Mouse (Mus musculus) stomach, embryonic 14.5 days (tissue): ENCODE results near the gene Cnpy3. TPM values are rescaled to one million over a fixed set of nuclear protein-coding genes. Genes with fewer than 3 reads are reported as not detected.

Experiments used
- ATAC-seq: fragments of 200-750 bp; cut with Nextera tagmentation; 2 replicates; pipeline ENCODE4 v1.8.0; 2017; ENCODE audit warnings: low read depth, moderate TSS enrichment; ENCODE audit not compliant: insufficient number of reproducible peaks, insufficient read depth, low FRiP score
- H3K27ac ChIP-seq: fragments of 300-500 bp; sonication (generic); 2 replicates; pipeline ENCODE4 v1.5.1; 2014; ENCODE audit warnings: mild to moderate bottlenecking, low read length, moderate library complexity, mixed read lengths
- H3K27me3 ChIP-seq: fragments of 300-500 bp; sonication (generic); 2 replicates; pipeline ENCODE4 v1.6.1; 2014; ENCODE audit warnings: low read length, control low read depth, mixed read lengths; ENCODE audit not compliant: control insufficient read depth, insufficient read depth
- H3K36me3 ChIP-seq: fragments of 300-500 bp; sonication (generic); 2 replicates; pipeline ENCODE4 v1.6.1; 2014; ENCODE audit warnings: mild to moderate bottlenecking, control low read depth, low read length, moderate library complexity, mixed read lengths; ENCODE audit not compliant: control insufficient read depth, insufficient read depth
- H3K4me1 ChIP-seq: fragments of 300-500 bp; sonication (generic); 2 replicates; pipeline ENCODE4 v1.6.1; 2014; ENCODE audit warnings: low read length, control low read depth, mixed read lengths; ENCODE audit not compliant: control insufficient read depth, insufficient read depth
- H3K4me2 ChIP-seq: fragments of 300-500 bp; sonication (generic); replicated peaks from 2 replicates; pipeline ENCODE4 v1.6.1; 2014; ENCODE audit warnings: low read depth, low read length, control low read depth
- H3K4me3 ChIP-seq: fragments of 300-500 bp; sonication (generic); 2 replicates; pipeline ENCODE4 v1.5.1; 2014; ENCODE audit warnings: low read depth, low read length, control low read depth
- H3K9ac ChIP-seq: fragments of 300-500 bp; sonication (generic); replicated peaks from 2 replicates; pipeline ENCODE4 v1.6.1; 2014; ENCODE audit warnings: low read depth, mild to moderate bottlenecking, control low read depth, low read length, moderate library complexity, mixed read lengths
- H3K9me3 ChIP-seq: fragments of 300-500 bp; sonication (generic); 2 replicates; pipeline ENCODE4 v1.6.1; 2016; ENCODE audit warnings: low read depth, low read length, control low read depth; ENCODE audit not compliant: control insufficient read depth
- WGBS: fragments of 180-500 bp; shearing (Covaris S2); extraction: QIAGEN DNeasy Blood & Tissue Kit; methylation state at CpG from one replicate; pipeline ENCODE4 v1.1.7; 2014; 5-methylcytosine and 5-hydroxymethylcytosine counted together
- polyA plus RNA-seq: library from polyadenylated mRNA; unstranded; fragments of >200 nt; fragmentation: Nextera tagmentation; extraction: Ambion mirVana; gene quantifications from 2 replicates; pipeline ENCODE4 v1.2.1, GENCODE M21; 2014

Cnpy3 gene
- polyA plus RNA-seq, 1 experiment from 2014 or later = 68.4 TPM

- H3K9ac ChIP-seq = peak overlapping the region; percentile 22
- 17% methylated on average over 16 of the region's 16 CpGs for WGBS
- peak overlapping the region; percentile 65 for H3K4me3 ChIP-seq
- 0 out of 2 replicates have a peak, but pooled peaks cover 6% of the 10 kb centered on the region for H3K36me3 ChIP-seq
- no peaks in the 10 kb centered on the region for H3K9me3 ChIP-seq
- H3K4me2 ChIP-seq = peak overlapping the region; percentile 56
- no peaks in the 10 kb centered on the region for H3K27me3 ChIP-seq
- peak overlapping the region; percentile 88 for H3K27ac ChIP-seq
- H3K4me1 ChIP-seq = no peaks in the 10 kb centered on the region
- ATAC-seq = no peak; the same call in 1 of the 2 replicates
Measured at GRCm38 (mm10) chr17:46751056-46751793, 789 bp downstream of the Cnpy3 start.

GRCm38 (mm10) chr17:46750580-46750979, 1.4 kb downstream of the Cnpy3 start:
- no peaks in the 10 kb centered on the region for H3K9me3 ChIP-seq
- H3K4me3 ChIP-seq = peak overlapping the region; percentile 65; the same call in 1 of the 2 replicates
- no peak for ATAC-seq
- no peaks in the 10 kb centered on the region for H3K27me3 ChIP-seq
- peak overlapping the region; percentile 56 for H3K4me2 ChIP-seq
- H3K9ac ChIP-seq = no peak overlapping the region
- no peaks in the 10 kb centered on the region for H3K4me1 ChIP-seq
- no peak overlapping the region; the same call in 1 of the 2 replicates for H3K27ac ChIP-seq
- H3K36me3 ChIP-seq = 0 out of 2 replicates have a peak, but pooled peaks cover 6% of the 10 kb centered on the region
- WGBS = 92% methylated on average over 4 of the region's 4 CpGs

- no peaks in the 10 kb centered on the region for H3K4me1 ChIP-seq
- no peak for ATAC-seq
- WGBS = 92% methylated on average over 5 of the region's 5 CpGs
- H3K9me3 ChIP-seq = no peaks in the 10 kb centered on the region
- no peak overlapping the region for H3K9ac ChIP-seq
- no peak overlapping the region for H3K27ac ChIP-seq
- H3K36me3 ChIP-seq = 0 out of 2 replicates have a peak, but pooled peaks cover 6% of the 10 kb centered on the region
- no peak overlapping the region for H3K4me2 ChIP-seq
- no peaks in the 10 kb centered on the region for H3K27me3 ChIP-seq
- H3K4me3 ChIP-seq = no peak overlapping the region
Measured at GRCm38 (mm10) chr17:46749282-46749681, 2.7 kb downstream of the Cnpy3 start.

- Histone ChIP-seq H3K27ac (no peak overlapping the region), H3K27me3 (no peaks in the 10 kb centered on the region), H3K9ac (no peak overlapping the region), H3K36me3 (peaks cover 12% of the 10 kb centered on the region; the same call in 1 of the 2 replicates), H3K4me2 (no peak overlapping the region), H3K4me1 (no peaks in the 10 kb centered on the region), H3K4me3 (no peak overlapping the region), H3K9me3 (no peaks in the 10 kb centered on the region)
- WGBS = 85% methylated on average over 2 of the region's 2 CpGs
- ATAC-seq = no peak
Measured at GRCm38 (mm10) chr17:46747806-46748205, 4.2 kb downstream of the Cnpy3 start.

DNA sequence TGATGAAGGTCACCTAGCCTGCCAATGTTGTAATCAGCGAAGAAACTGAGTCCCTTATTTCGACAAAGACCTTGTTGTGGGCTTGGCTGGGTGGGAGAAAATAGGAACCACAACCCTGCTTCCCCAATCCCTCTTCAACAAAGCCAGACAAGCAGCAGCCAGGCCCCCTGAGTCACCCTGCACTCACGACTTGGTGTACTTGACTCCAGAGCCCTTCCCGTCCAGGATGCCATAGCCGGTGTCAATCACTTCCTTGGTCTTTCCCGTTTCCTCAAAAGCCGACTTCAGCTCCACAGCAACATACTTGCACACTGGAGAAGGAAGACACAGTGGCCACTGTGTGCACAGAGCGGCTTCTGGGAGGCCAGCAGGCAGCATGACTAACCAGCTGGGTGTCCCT, 4.8 kb downstream of the Cnpy3 start:
- ATAC-seq = no peak
- Histone ChIP-seq H3K9ac (no peak overlapping the region), H3K4me1 (no peaks in the 10 kb centered on the region), H3K4me2 (no peak overlapping the region), H3K27me3 (no peaks in the 10 kb centered on the region), H3K9me3 (no peaks in the 10 kb centered on the region), H3K4me3 (no peak overlapping the region), H3K36me3 (peaks cover 18% of the 10 kb centered on the region; the same call in 1 of the 2 replicates), H3K27ac (no peak overlapping the region)
- WGBS = 81% methylated on average over 8 of the region's 8 CpGs

DNA sequence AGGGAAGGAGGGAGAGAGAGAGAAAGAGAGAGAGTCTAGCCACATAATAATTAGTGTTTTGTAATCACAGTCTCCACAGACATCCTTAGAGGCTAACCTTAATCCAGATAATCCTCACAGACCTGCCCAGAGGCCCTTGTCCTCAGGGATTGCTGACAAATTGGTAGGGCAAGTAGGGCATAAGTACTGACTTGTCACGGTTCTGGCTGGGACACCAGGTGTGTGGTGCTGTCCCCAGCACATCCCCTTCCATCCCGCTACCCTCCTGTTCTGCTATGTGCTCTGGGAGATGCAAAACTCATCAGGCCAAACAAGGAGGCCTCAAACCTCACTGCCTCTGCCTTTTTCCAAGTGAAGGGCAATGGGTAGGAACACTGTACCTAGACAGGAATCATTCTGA, 6.5 kb downstream of the Cnpy3 start:
- Histone ChIP-seq H3K36me3 (peaks cover 19% of the 10 kb centered on the region), H3K9ac (no peak overlapping the region), H3K27ac (no peak overlapping the region), H3K4me2 (no peak overlapping the region), H3K4me1 (no peaks in the 10 kb centered on the region), H3K9me3 (no peaks in the 10 kb centered on the region), H3K27me3 (no peaks in the 10 kb centered on the region), H3K4me3 (no peak overlapping the region)
- ATAC-seq = no peak
- WGBS = 87% methylated on average over 2 of the region's 2 CpGs

GRCm38 (mm10) chr17:46742986-46743385, 9.0 kb downstream of the Cnpy3 start:
- H3K27me3 ChIP-seq = no peaks in the 10 kb centered on the region
- WGBS = 85% methylated on average over 9 of the region's 9 CpGs
- no peak for ATAC-seq
- no peaks in the 10 kb centered on the region for H3K4me1 ChIP-seq
- H3K36me3 ChIP-seq = peaks cover 19% of the 10 kb centered on the region
- H3K4me3 ChIP-seq = no peak overlapping the region
- no peak overlapping the region for H3K9ac ChIP-seq
- H3K4me2 ChIP-seq = no peak overlapping the region
- H3K27ac ChIP-seq = no peak overlapping the region
- H3K9me3 ChIP-seq = no peaks in the 10 kb centered on the region

DNA sequence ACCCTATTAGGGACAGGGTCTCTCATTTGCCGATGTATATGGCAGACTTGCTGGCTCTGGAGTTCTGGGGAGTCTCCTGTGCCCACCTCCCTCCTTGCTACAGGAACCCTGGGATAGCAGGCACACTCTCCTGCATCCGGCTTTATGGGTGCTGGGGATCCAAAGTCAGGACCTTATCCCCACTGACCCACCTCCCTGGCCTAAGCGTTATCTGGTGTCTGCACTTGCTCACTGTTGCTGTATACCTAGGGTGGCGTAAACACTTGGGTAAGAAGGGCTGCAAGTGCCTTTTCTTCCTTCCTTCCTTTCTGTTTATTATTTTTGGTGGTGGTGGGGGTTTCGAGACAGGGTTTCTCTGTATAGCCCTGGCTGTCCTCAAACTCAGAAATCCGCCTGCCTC, 10.7 kb downstream of the Cnpy3 start:
- no peak overlapping the region for H3K27ac ChIP-seq
- 90% methylated on average over 6 of the region's 6 CpGs for WGBS
- H3K9ac ChIP-seq = no peak overlapping the region
- no peak overlapping the region for H3K4me2 ChIP-seq
- no peaks in the 10 kb centered on the region for H3K9me3 ChIP-seq
- no peak overlapping the region for H3K4me3 ChIP-seq
- peaks cover 14% of the 10 kb centered on the region for H3K36me3 ChIP-seq
- H3K4me1 ChIP-seq = no peaks in the 10 kb centered on the region
- H3K27me3 ChIP-seq = no peaks in the 10 kb centered on the region
- ATAC-seq = no peak
